Mouse (Mus musculus) thymus, postnatal 36 days (tissue): Measurements from ENCODE around the gene Mindy2.
"Not testable (repeated sequence)": the region's sequence is repeated elsewhere in the genome, so short reads cannot be mapped to it uniquely, and the experiment has no call there.

Experiments
- DNase-seq, 2 experiments: peaks; one replicate each; pipeline ENCODE4 v3.0.0; 2022; ENCODE audit warnings: mixed read lengths in 2 of 2

Mindy2 gene

GRCm38 (mm10) chr9:70578123-70578522 is 78.9 kb downstream of the Mindy2 start:
- DNase-seq = no peak

GRCm38 (mm10) chr9:70570351-70570750 is 86.6 kb downstream of the Mindy2 start:
- no peak for DNase-seq

GRCm38 (mm10) chr9:70567651-70568050 is 89.3 kb downstream of the Mindy2 start:
- no peak for DNase-seq

- no peak for DNase-seq
Observed at GRCm38 (mm10) chr9:70562825-70563224, 94.1 kb downstream of the Mindy2 start.

- DNase-seq = no peak
Observed at GRCm38 (mm10) chr9:70556796-70557195, 100.2 kb downstream of the Mindy2 start.

- no peak for DNase-seq
Observed at GRCm38 (mm10) chr9:70555431-70555830, 101.5 kb downstream of the Mindy2 start.

GRCm38 (mm10) chr9:70552233-70552632 is 104.7 kb downstream of the Mindy2 start:
- not testable (repeated sequence) for DNase-seq

GRCm38 (mm10) chr9:70551524-70551923 is 105.5 kb downstream of the Mindy2 start:
- DNase-seq = no peak
